Mouse (Mus musculus): ENCODE data around the gene Fnip2.

- TF ChIP-seq CTCF (IDR thresholded peaks at IDR 0.05; ENCODE audit: extremely low read depth, insufficient read depth, low read length) (no peak), POLR2A (IDR thresholded peaks at IDR 0.05; ENCODE audit: extremely low read depth, insufficient read depth, low read length) (no peak)
Observed at GRCm38 (mm10) chr3:79494028-79494427, 73.6 kb downstream of the Fnip2 start.
